Mouse (Mus musculus) heart, embryonic 13.5 days (tissue): ENCODE data around the gene Spint2. TPM values are rescaled to one million over a fixed set of nuclear protein-coding genes. Genes with fewer than 3 reads are reported as not detected.

Experiments
- ATAC-seq: fragments of 200-750 bp; cut with Nextera tagmentation; 2 replicates; pipeline ENCODE4 v1.8.0; 2017; ENCODE audit warnings: moderate TSS enrichment; ENCODE audit not compliant: insufficient number of reproducible peaks, low FRiP score, low TSS enrichment; ENCODE audit errors: extremely low read depth
- H3K27ac ChIP-seq: fragments of 300-500 bp; sonication (generic); replicated peaks from 2 replicates; pipeline ENCODE4 v1.5.1; 2015; ENCODE audit warnings: moderate library complexity, mild to moderate bottlenecking, inconsistent platforms
- H3K27me3 ChIP-seq: fragments of 300-500 bp; sonication (generic); replicated peaks from 2 replicates; pipeline ENCODE4 v1.6.1; 2015; ENCODE audit warnings: mild to moderate bottlenecking, inconsistent platforms
- H3K36me3 ChIP-seq: fragments of 300-500 bp; sonication (generic); 2 replicates; pipeline ENCODE4 v1.6.1; 2015; ENCODE audit warnings: mild to moderate bottlenecking, inconsistent platforms
- H3K4me1 ChIP-seq: fragments of 300-500 bp; sonication (generic); 2 replicates; pipeline ENCODE4 v1.6.1; 2015; ENCODE audit warnings: inconsistent platforms
- H3K4me2 ChIP-seq: fragments of 300-500 bp; sonication (generic); 2 replicates; pipeline ENCODE4 v1.6.1; 2015; ENCODE audit warnings: inconsistent platforms, mild to moderate bottlenecking, moderate library complexity
- H3K4me3 ChIP-seq: fragments of 300-500 bp; sonication (generic); 2 replicates; pipeline ENCODE4 v1.5.1; 2015; ENCODE audit warnings: moderate library complexity, mild to moderate bottlenecking, inconsistent platforms
- H3K9ac ChIP-seq: fragments of 300-500 bp; sonication (generic); 2 replicates; pipeline ENCODE4 v1.6.1; 2015; ENCODE audit warnings: inconsistent platforms, mild to moderate bottlenecking, moderate library complexity
- H3K9me3 ChIP-seq: fragments of 300-500 bp; sonication (generic); 2 replicates; pipeline ENCODE4 v1.6.1; 2016; ENCODE audit warnings: inconsistent platforms
- WGBS: fragments of 180-500 bp; shearing (Covaris S2); methylation state at CpG from one replicate; pipeline ENCODE4 v1.1.7; 2015; ENCODE audit warnings: mixed read lengths; 5-methylcytosine and 5-hydroxymethylcytosine counted together
- polyA plus RNA-seq: library from polyadenylated mRNA; unstranded; fragments of >200 nt; fragmentation: Nextera tagmentation; extraction: Ambion mirVana; gene quantifications from 2 replicates; pipeline ENCODE4 v1.2.1, GENCODE M21; 2015

The Spint2 gene
- polyA plus RNA-seq, 1 experiment from 2014 or later: 111 TPM

GRCm38 (mm10) chr7:29302641-29303040, 20.9 kb upstream of the Spint2 start:
- peaks cover 70% of the 10 kb centered on the region for H3K27me3 ChIP-seq
- no peaks in the 10 kb centered on the region for H3K9me3 ChIP-seq
- no peak overlapping the region for H3K9ac ChIP-seq
- H3K27ac ChIP-seq: no peak overlapping the region
- H3K4me3 ChIP-seq: no peak overlapping the region
- no peak overlapping the region for H3K4me2 ChIP-seq
- no peaks in the 10 kb centered on the region for H3K36me3 ChIP-seq
- peaks cover 24% of the 10 kb centered on the region for H3K4me1 ChIP-seq
- no peak for ATAC-seq
- 53% methylated on average over 7 of the region's 7 CpGs for WGBS

- H3K36me3 ChIP-seq: no peaks in the 10 kb centered on the region
- no peak for ATAC-seq
- no peak overlapping the region for H3K27ac ChIP-seq
- WGBS: 1% methylated on average over 7 of the region's 7 CpGs
- H3K4me2 ChIP-seq: peak overlapping the region; percentile 12
- H3K27me3 ChIP-seq: peaks cover 63% of the 10 kb centered on the region
- no peaks in the 10 kb centered on the region for H3K9me3 ChIP-seq
- no peak overlapping the region for H3K4me3 ChIP-seq
- peaks cover 14% of the 10 kb centered on the region for H3K4me1 ChIP-seq
- no peak overlapping the region for H3K9ac ChIP-seq
Observed at GRCm38 (mm10) chr7:29301127-29301566, 19.4 kb upstream of the Spint2 start.

GRCm38 (mm10) chr7:29296998-29297397, 15.3 kb upstream of the Spint2 start:
- H3K36me3 ChIP-seq: no peaks in the 10 kb centered on the region
- H3K27me3 ChIP-seq: peaks cover 41% of the 10 kb centered on the region
- peaks cover 15% of the 10 kb centered on the region for H3K4me1 ChIP-seq
- peak overlapping the region; percentile 40; the same call in 1 of the 2 replicates for H3K4me2 ChIP-seq
- no peak for ATAC-seq
- no peak overlapping the region for H3K9ac ChIP-seq
- no peak overlapping the region for H3K4me3 ChIP-seq
- no peak overlapping the region for H3K27ac ChIP-seq
- no peaks in the 10 kb centered on the region for H3K9me3 ChIP-seq
- WGBS: 10% methylated on average over 10 of the region's 10 CpGs

DNA sequence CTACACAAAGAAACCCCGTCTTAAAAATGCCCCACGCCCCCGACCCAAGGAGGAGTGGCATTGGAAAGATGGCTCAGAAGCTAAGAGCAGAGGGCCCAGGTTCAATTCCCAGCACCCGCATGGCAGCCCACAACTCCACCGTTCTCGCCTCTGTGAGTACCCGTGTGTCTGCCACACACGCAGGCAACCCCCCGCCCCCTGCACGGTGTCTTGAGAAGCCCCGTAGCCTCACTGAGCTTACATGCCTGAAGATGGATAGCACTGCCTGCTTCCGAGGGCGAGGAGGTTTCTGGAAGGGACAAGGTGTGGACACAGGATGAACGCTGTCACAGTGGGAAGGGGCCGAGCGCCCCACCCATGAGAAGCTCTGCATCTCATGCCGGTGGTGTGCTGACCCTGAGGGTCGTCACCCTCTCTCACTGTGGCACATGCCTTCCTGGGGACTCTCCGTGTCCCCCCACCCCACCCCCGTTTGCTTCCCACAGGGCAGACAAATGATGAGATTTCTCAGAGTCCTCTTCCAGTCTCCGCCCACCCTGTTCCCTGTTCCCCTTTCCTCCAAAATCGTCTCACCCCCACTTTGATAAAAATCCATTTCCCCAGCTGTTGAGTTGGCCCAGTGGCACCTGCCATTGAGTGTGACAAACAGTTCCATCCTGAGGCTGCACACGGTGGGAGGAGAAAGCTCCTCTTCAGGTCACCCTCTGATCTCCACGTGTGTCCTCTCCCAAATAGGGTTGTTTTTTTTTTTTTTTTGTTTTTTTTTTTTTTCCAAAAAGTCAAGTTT, 14.3 kb upstream of the Spint2 start:
- 67% methylated on average over 24 of the region's 24 CpGs for WGBS
- H3K9me3 ChIP-seq: no peaks in the 10 kb centered on the region
- peaks cover 25% of the 10 kb centered on the region for H3K4me1 ChIP-seq
- H3K27me3 ChIP-seq: peaks cover 41% of the 10 kb centered on the region
- H3K27ac ChIP-seq: no peak overlapping the region
- ATAC-seq: no peak
- H3K9ac ChIP-seq: no peak overlapping the region
- H3K36me3 ChIP-seq: no peaks in the 10 kb centered on the region
- no peak overlapping the region for H3K4me2 ChIP-seq
- H3K4me3 ChIP-seq: no peak overlapping the region

GRCm38 (mm10) chr7:29294111-29294761, 12.5 kb upstream of the Spint2 start:
- Histone ChIP-seq H3K4me3 (no peak overlapping the region), H3K9me3 (no peaks in the 10 kb centered on the region), H3K27ac (no peak overlapping the region), H3K27me3 (peaks cover 53% of the 10 kb centered on the region), H3K36me3 (no peaks in the 10 kb centered on the region), H3K9ac (no peak overlapping the region), H3K4me2 (no peak overlapping the region), H3K4me1 (peaks cover 42% of the 10 kb centered on the region)
- 64% methylated on average over 13 of the region's 13 CpGs for WGBS
- ATAC-seq: no peak

GRCm38 (mm10) chr7:29293131-29294065, 11.7 kb upstream of the Spint2 start:
- Histone ChIP-seq H3K27me3 (peaks cover 51% of the 10 kb centered on the region), H3K9me3 (no peaks in the 10 kb centered on the region), H3K36me3 (no peaks in the 10 kb centered on the region), H3K9ac (peak overlapping the region; percentile 29; the same call in 1 of the 2 replicates), H3K27ac (peak overlapping the region; percentile 80), H3K4me1 (peaks cover 50% of the 10 kb centered on the region), H3K4me2 (no peak overlapping the region), H3K4me3 (no peak overlapping the region)
- 44% methylated on average over 19 of the region's 19 CpGs for WGBS
- ATAC-seq: no peak

DNA sequence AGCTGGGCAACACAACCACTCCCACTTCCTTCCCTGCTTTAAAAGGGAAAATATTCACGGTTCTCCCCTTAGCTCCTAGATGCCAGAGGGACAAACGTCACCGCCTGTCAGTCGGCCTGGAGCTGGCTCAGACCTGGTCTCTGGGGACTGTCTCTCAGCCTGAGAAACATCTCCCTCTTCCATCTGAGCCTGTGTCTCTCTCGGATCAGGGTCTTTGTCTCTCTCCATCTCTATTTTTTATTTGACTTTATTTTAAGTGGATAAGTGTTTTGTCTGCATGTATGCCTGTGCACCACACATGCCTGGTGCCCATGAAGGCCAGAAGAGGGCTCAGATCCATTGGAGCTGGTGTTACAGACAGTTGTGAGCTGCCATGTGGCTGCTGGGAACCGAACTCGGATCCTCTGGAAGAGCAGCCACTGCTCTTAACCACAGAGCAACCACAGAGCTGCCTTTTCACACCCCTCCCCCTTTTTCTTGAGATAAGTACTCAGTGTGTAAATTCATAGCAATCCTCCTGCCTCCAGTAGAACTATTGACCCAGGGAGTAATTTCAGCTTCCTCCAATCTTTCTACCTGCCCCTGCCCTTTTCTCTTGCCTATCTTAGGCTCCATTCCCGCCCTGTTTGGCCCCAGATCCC, 10.9 kb upstream of the Spint2 start:
- Histone ChIP-seq H3K4me2 (peak overlapping the region; percentile 28), H3K27me3 (peaks cover 56% of the 10 kb centered on the region), H3K36me3 (no peaks in the 10 kb centered on the region), H3K9ac (0 out of 2 replicates have a peak overlapping the region, but pooled peaks have one; percentile 50), H3K27ac (peak overlapping the region; percentile 80), H3K4me1 (peaks cover 50% of the 10 kb centered on the region), H3K9me3 (no peaks in the 10 kb centered on the region), H3K4me3 (no peak overlapping the region)
- no peak for ATAC-seq
- WGBS: 26% methylated on average over 8 of the region's 8 CpGs

DNA sequence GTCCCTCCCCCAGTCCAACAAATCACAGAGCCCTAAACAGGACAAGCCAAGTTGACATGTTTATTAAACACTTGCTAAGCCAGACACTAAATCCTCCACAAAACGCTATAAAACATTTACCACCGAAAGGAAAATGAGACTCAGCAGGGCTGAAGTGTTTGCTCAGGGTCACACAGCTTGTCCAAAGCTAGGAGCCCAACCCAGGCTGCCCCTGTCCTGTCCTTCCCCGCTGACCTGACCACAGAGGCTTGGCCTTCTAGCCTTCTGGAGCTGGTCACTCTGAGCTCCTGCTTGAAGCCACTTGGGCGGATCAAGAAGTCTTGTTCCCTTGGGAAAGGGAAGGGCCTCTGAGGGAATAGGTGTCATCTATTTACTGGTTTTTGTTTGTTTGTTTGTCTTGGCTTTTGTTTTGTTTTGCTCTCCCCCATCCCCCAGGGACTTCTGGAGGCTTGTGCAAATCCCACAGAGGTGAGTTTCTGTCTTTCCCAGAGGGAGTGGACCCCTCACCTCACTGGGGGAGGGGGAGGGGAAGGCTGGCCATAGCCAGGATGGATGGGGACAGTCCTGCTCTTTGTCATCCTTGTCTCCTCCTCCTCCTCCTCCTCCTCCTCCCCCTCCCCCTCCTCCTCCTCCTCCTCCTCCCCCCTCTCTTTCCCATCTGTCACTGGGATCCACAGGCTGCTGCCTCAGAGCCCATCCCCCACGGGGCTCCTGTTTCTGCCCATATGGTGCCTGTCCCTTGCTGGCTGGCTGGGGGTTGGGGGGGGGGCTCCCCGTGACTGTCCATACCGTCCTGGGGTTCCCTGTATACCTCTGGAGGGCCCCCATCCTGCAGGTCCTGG, 10.1 kb upstream of the Spint2 start:
- Histone ChIP-seq H3K27me3 (peaks cover 62% of the 10 kb centered on the region), H3K9me3 (no peaks in the 10 kb centered on the region), H3K4me1 (peaks cover 50% of the 10 kb centered on the region), H3K9ac (peak overlapping the region; percentile 69; the same call in 1 of the 2 replicates), H3K4me2 (peak overlapping the region; percentile 90), H3K4me3 (no peak overlapping the region), H3K27ac (peak overlapping the region; percentile 80), H3K36me3 (no peaks in the 10 kb centered on the region)
- no peak for ATAC-seq
- 28% methylated on average over 6 of the region's 7 CpGs for WGBS

DNA sequence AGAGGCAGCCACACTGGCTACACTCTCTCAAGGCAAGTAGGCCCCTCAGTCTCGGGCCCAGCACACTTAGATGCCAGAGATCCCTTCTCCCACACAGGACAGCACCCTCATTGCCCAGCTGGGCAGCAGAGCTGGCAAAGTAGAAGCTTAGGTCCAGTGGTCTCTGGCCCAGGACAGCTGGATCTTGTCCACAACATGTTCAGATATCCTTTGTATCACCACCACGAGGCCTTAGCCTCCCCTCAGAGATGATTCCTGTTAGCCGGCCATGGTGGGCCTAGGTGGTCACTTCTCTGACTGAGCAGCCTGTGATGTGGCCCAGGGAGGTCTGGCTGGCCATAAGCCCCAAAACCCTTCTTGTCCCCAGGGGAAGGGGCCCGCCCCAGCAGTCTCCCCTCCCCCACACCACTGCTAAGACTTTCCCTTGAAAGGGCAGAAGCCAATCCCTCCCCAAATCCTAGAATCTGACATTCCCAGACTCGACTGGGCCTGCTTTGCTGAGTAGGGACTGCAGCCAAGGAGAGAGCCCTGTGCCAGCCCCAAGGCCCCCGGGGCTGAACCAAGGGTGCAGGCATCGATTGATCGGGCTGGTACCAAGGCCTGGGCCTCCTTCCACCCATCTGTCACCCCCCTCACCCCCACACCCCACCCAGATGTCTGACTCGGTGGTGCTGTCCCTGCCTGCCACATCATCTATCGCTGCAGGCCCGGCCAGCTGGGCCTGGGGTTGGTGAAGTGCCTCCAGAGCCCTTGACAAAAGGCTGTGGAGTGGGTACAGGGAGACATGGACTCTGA, 9.2 kb upstream of the Spint2 start:
- peaks cover 61% of the 10 kb centered on the region for H3K27me3 ChIP-seq
- H3K27ac ChIP-seq: peak overlapping the region; percentile 52
- peaks cover 50% of the 10 kb centered on the region for H3K4me1 ChIP-seq
- no peaks in the 10 kb centered on the region for H3K9me3 ChIP-seq
- H3K36me3 ChIP-seq: no peaks in the 10 kb centered on the region
- no peak overlapping the region for H3K4me3 ChIP-seq
- peak overlapping the region; percentile 90 for H3K4me2 ChIP-seq
- ATAC-seq: no peak
- 58% methylated on average over 11 of the region's 11 CpGs for whole genome bisulfite sequencing
- H3K9ac ChIP-seq: peak overlapping the region; percentile 69
